Mouse (Mus musculus): ENCODE data around the gene Myo1c. TPM values are rescaled to one million over a fixed set of nuclear protein-coding genes. Genes with fewer than 3 reads are reported as not detected.

The Myo1c gene
- total RNA-seq, 2 experiments from 2014 or later = 56.3 to 65.1 TPM

DNA sequence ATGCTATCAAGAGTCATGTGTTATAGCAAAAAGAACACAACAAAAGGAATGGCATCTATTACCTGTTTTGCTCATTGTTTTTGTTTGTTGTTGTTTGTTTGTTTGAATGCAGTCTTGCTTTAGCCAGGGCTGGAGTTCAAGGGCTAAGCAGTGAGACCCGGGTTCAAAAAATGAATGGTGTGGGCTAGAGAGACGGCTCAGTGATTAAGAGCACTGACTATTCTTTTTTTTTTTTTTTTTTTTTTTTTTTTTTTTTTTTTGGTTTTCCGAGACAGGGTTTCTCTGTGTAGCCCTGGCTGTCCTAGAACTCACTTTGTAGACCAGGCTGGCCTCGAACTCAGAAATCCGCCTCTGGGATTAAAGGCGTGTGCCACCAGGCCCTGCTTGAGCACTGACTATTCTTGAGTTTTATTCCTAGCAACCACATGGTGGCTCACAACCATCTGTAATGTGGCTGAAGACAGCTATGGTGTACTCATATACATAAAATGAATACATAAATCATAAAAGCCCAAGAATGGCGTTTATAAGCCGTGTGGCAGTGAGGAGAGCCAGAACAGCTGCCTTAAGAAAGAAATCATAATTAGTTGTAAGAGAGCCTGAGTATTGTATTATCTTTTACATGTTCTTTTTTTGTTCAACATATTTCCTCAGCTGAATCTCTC, 66.5 kb downstream of the Myo1c start:
- DNase-seq = no peak

DNA sequence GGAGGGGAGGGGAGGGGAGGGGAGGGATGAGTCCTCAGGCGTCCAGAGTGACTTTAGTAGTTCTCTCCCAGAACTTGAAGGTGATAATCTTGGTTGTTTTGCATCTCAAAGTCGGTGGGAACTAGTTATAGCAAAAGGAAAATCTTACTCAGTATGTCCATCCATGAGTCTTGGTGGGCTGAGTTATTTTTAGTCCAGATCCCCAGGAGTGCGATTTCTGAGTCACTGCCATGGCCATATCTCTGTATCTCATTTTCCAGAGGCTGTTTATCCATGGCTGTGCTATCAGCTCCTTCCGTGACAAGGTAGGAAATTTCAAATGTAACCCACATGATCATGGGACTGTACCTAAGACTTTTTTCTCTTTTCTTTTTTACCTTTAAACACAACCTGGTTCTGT, 72.0 kb downstream of the Myo1c start:
- DNase-seq = no peak

Other genes with a start within 250 kb of the Myo1c start
- 100 to 1,000 TPM; 134 to 239 TPM for gene Serpinf1, start 227.8 kb upstream of the Myo1c start, total RNA-seq (2021)
- under 1 TPM in 1 of 2 experiments, not detected in 1; 0.56 TPM for gene Serpinf2, start 210.9 kb upstream of the Myo1c start, total RNA-seq (2021)
- 1 to 10 TPM; 7.2 to 7.9 TPM for gene Wdr81, start 195.8 kb upstream of the Myo1c start, total RNA-seq (2021)
- 10 to 100 TPM; 13.5 to 14.9 TPM for gene Tlcd2, start 188.8 kb upstream of the Myo1c start, total RNA-seq (2021)
- gene Prpf8, start 163.7 kb upstream of the Myo1c start, total RNA-seq (2021) = 10 to 100 TPM; 77.6 to 83.7 TPM
- gene Rilp, start 140.4 kb upstream of the Myo1c start, total RNA-seq (2021) = 10 to 100 TPM; 25.5 to 32.6 TPM
- 10 to 100 TPM in 1 of 2 experiments, 1 to 10 TPM in 1; 7.9 to 10.0 TPM for gene Scarf1, start 137.0 kb upstream of the Myo1c start, total RNA-seq (2021)
- 10 to 100 TPM; 24.2 to 27.3 TPM for gene Slc43a2, start 118.8 kb upstream of the Myo1c start, total RNA-seq (2021)
- 100 to 1,000 TPM; 148 to 160 TPM for gene Pitpna, start 62.4 kb upstream of the Myo1c start, total RNA-seq (2021)
- gene Inpp5k, start 19.5 kb upstream of the Myo1c start, total RNA-seq (2021) = 10 to 100 TPM; 22.5 to 23.3 TPM
- gene Crk, start 28.8 kb downstream of the Myo1c start, total RNA-seq (2021) = 10 to 100 TPM; 53.0 to 59.8 TPM
- gene Ywhae, start 82.4 kb downstream of the Myo1c start, total RNA-seq (2021) = 100 to 1,000 TPM; 801 to 805 TPM
- 1 to 10 TPM; 1.0 TPM for gene Doc2b, start 145.5 kb downstream of the Myo1c start, total RNA-seq (2021)

All from gastrocnemius, postnatal 10 days (tissue).